9 mouse cellular contexts compared by ENCODE assay signal in the genomic region with DNA sequence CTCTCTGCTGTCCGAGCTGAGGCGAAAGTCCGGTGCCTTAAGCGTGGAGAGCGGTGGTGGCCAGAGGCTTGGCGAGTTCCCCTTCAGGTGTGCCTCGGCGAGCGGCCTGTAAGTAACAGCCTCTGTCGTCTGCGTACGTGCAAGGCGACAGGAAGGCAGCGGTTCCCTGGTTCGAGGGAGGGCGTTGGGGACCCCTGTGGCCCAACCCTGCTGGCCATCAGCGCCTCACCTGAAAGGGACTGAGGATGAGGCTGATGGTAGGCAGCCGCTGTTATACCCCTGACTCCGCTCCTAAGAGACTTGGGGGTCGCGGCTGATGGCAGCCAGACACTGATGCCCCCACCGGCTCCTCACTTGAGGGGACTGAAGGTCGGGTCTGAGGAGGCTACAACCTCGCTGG. TPM values are rescaled to one million over a fixed set of nuclear protein-coding genes. Genes with fewer than 3 reads are reported as not detected.
A peak's percentile ranks its signal among the peaks of the same experiment; 100 is the strongest.
DNase-seq lines count a peak whose midpoint lies in the region; ATAC-seq and TF ChIP-seq lines count a peak whose summit lies in the region.
"Not testable (repeated sequence)": the region's sequence is repeated elsewhere in the genome, so short reads cannot be mapped to it uniquely, and the experiment has no call there.
"Had no signal": no experiment of that assay in that cellular context is flagged by ENCODE, and none has a peak within 500 bp of the region (broad histone marks: within the 10 kb centered on the region; RNA-seq: fewer than 3 reads in every experiment).

No protein-coding gene starts in this region.

- TF ChIP-seq CTCF in ES-Bruce4 (IDR thresholded peaks at IDR 0.05; ENCODE audit: low read depth, low read length); olfactory bulb, adult 2 months (IDR thresholded peaks at IDR 0.05; ENCODE audit: insufficient read depth, low read depth, low read length): not testable (repeated sequence)

- H3K27ac ChIP-seq in ES-Bruce4 (ENCODE audit: insufficient read depth, low read length); forebrain, embryonic 13.5 days; lung, embryonic 16.5 days (ENCODE audit: low read length); olfactory bulb, adult 2 months (ENCODE audit: insufficient read depth, low read depth, low read length): not testable (repeated sequence)

- not testable (repeated sequence) for H3K36me3 ChIP-seq in ES-Bruce4 (ENCODE audit: control insufficient read depth, insufficient read depth, low read length, poor library complexity, severe bottlenecking); forebrain, embryonic 13.5 days (ENCODE audit: poor library complexity, severe bottlenecking); lung, embryonic 16.5 days (ENCODE audit: control insufficient read depth, insufficient read depth, low read length)

- H3K4me1 ChIP-seq in ES-Bruce4 (ENCODE audit: control insufficient read depth, insufficient read depth, low read length); lung, embryonic 16.5 days (replicated peaks; ENCODE audit: control insufficient read depth, insufficient read depth, low read length); olfactory bulb, adult 2 months (ENCODE audit: control insufficient read depth, insufficient read depth, low read length): not testable (repeated sequence)
- peaks cover 11% of the 10 kb centered on the region for H3K4me1 ChIP-seq in forebrain, embryonic 13.5 days

- DNase-seq in cerebellum, adult 11 months, result peak; percentile 58
- peak; percentile 22 for DNase-seq in heart, postnatal 4 days
- DNase-seq in kidney, postnatal 4 days, result peak; percentile 39 to 62
- peak; percentile 35 to 42 for DNase-seq in thymus, adult 18-20 months

- H3K4me2 ChIP-seq in forebrain, embryonic 13.5 days, result peak overlapping the region; percentile 70
- H3K4me2 ChIP-seq in lung, embryonic 16.5 days (ENCODE audit: low read depth, low read length), result peak overlapping the region; percentile 63

- peak overlapping the region; percentile 33; the same call in 1 of the 2 replicates for H3K9ac ChIP-seq in ES-Bruce4 (ENCODE audit: low read depth, poor library complexity, severe bottlenecking)
- H3K9ac ChIP-seq in forebrain, embryonic 13.5 days, result peak overlapping the region; percentile 71
- peak overlapping the region; percentile 63 for H3K9ac ChIP-seq in lung, embryonic 16.5 days (ENCODE audit: low read length)

- peak overlapping the region; percentile 54 for H3K4me3 ChIP-seq in ES-Bruce4 (ENCODE audit: low read depth, low read length)
- H3K4me3 ChIP-seq in forebrain, embryonic 13.5 days, result peak overlapping the region; percentile 51
- H3K4me3 ChIP-seq in lung, embryonic 16.5 days (ENCODE audit: low read length), result peak overlapping the region; percentile 56
- H3K4me3 ChIP-seq in olfactory bulb, adult 2 months (ENCODE audit: insufficient read depth, low read depth, low read length), result peak overlapping the region; percentile 98

- TF ChIP-seq EP300 in ES-Bruce4 (IDR thresholded peaks at IDR 0.05; ENCODE audit: insufficient read depth, low read depth, low read length), result not testable (repeated sequence)

- not testable (repeated sequence) for H3K27me3 ChIP-seq in ES-Bruce4 (ENCODE audit: control insufficient read depth, insufficient read depth, low read length, poor library complexity, severe bottlenecking); forebrain, embryonic 13.5 days; lung, embryonic 16.5 days (ENCODE audit: control insufficient read depth, insufficient read depth, low read depth, low read length)

- TF ChIP-seq POLR2A in ES-Bruce4 (IDR thresholded peaks at IDR 0.05; ENCODE audit: insufficient read depth, low read length); olfactory bulb, adult 2 months (IDR thresholded peaks at IDR 0.05; ENCODE audit: insufficient read depth, low read depth, low read length): not testable (repeated sequence)

- not testable (repeated sequence) for H3K9me3 ChIP-seq in ES-Bruce4 (replicated peaks; ENCODE audit: control insufficient read depth, insufficient read depth, low read length, poor library complexity, severe bottlenecking); forebrain, embryonic 13.5 days (replicated peaks); lung, embryonic 16.5 days (ENCODE audit: control insufficient read depth, low read length)

- not testable (repeated sequence) for ATAC-seq in forebrain, embryonic 13.5 days; lung, embryonic 16.5 days (ENCODE audit: low read depth)

- WGBS in forebrain, embryonic 13.5 days, result 1% methylated on average over 18 of the region's 24 CpGs
- WGBS in lung, embryonic 16.5 days, result 1% methylated on average over 18 of the region's 24 CpGs
- under 1% methylated on average over 22 of the region's 24 CpGs for WGBS in olfactory bulb, adult 2 months

RNA-seq across cellular contexts. Expression of gene 1700034I23Rik, which starts 8.0 kb away (rescaled TPM):
- not detected in 2 replicates for polyA plus RNA-seq in ES-Bruce4 (2011; ENCODE audit: insufficient read depth, insufficient read length, low read depth, missing spikeins)
- polyA plus RNA-seq in forebrain, embryonic 13.5 days (2015; fragmentation: Nextera tagmentation; extraction: Ambion mirVana), result 0.14 and 0.38 TPM in 2 replicates
- total RNA-seq in heart, postnatal 4 days (2021), result under 1 TPM in 1 of 2 experiments, not detected in 1; 0.14 TPM
- polyA plus RNA-seq in lung, embryonic 16.5 days (2015; fragmentation: Nextera tagmentation; extraction: Ambion mirVana), result 0.14 and 0.20 TPM in 2 replicates
- not detected in 2 replicates for polyA plus RNA-seq in olfactory bulb, adult 2 months (2012; ENCODE audit: insufficient read depth, insufficient read length, low replicate concordance, missing spikeins)
- total RNA-seq: heart, postnatal 25 days had no signal

RNA-seq across cellular contexts. Expression of gene Abhd18, which starts 47.6 kb away (rescaled TPM):
- polyA plus RNA-seq in ES-Bruce4 (2011; ENCODE audit: insufficient read depth, insufficient read length, low read depth, missing spikeins), result 2.8 and 3.2 TPM in 2 replicates
- 9.5 and 12.1 TPM in 2 replicates for polyA plus RNA-seq in forebrain, embryonic 13.5 days (2015; fragmentation: Nextera tagmentation; extraction: Ambion mirVana)
- 10 to 100 TPM; 28.9 to 33.0 TPM for total RNA-seq in heart, postnatal 4 days (2021)
- polyA plus RNA-seq in lung, embryonic 16.5 days (2015; fragmentation: Nextera tagmentation; extraction: Ambion mirVana), result 7.2 and 8.6 TPM in 2 replicates
- polyA plus RNA-seq in olfactory bulb, adult 2 months (2012; ENCODE audit: insufficient read depth, insufficient read length, low replicate concordance, missing spikeins), result not detected in 2 replicates

RNA-seq across cellular contexts. Expression of gene Mfsd8, which starts 47.6 kb away (rescaled TPM):
- polyA plus RNA-seq in ES-Bruce4 (2011; ENCODE audit: insufficient read depth, insufficient read length, low read depth, missing spikeins), result 4.9 and 5.4 TPM in 2 replicates
- 17.5 and 17.7 TPM in 2 replicates for polyA plus RNA-seq in forebrain, embryonic 13.5 days (2015; fragmentation: Nextera tagmentation; extraction: Ambion mirVana)
- total RNA-seq in heart, postnatal 4 days (2021), result 10 to 100 TPM; 13.2 to 14.7 TPM
- polyA plus RNA-seq in lung, embryonic 16.5 days (2015; fragmentation: Nextera tagmentation; extraction: Ambion mirVana), result 7.1 and 7.4 TPM in 2 replicates
- polyA plus RNA-seq in olfactory bulb, adult 2 months (2012; ENCODE audit: insufficient read depth, insufficient read length, low replicate concordance, missing spikeins), result not detected in 2 replicates

RNA-seq across cellular contexts. Expression of gene Larp1b, which starts 55.3 kb away (rescaled TPM):
- 24.5 and 25.6 TPM in 2 replicates for polyA plus RNA-seq in ES-Bruce4 (2011; ENCODE audit: insufficient read depth, insufficient read length, low read depth, missing spikeins)
- 2.4 and 2.6 TPM in 2 replicates for polyA plus RNA-seq in forebrain, embryonic 13.5 days (2015; fragmentation: Nextera tagmentation; extraction: Ambion mirVana)
- 10 to 100 TPM; 54.3 to 56.0 TPM for total RNA-seq in heart, postnatal 4 days (2021)
- polyA plus RNA-seq in lung, embryonic 16.5 days (2015; fragmentation: Nextera tagmentation; extraction: Ambion mirVana), result 3.1 and 4.5 TPM in 2 replicates
- not detected in 2 replicates for polyA plus RNA-seq in olfactory bulb, adult 2 months (2012; ENCODE audit: insufficient read depth, insufficient read length, low replicate concordance, missing spikeins)
